Mouse (Mus musculus) gastrocnemius, adult 8-10 months (tissue): ENCODE results near the gene Pcbp4. TPM values are rescaled to one million over a fixed set of nuclear protein-coding genes. Genes with fewer than 3 reads are reported as not detected.

Experiments used
- DNase-seq, 2 experiments: peaks; one replicate each; pipeline ENCODE4 v3.0.0; 2022; ENCODE audit warnings: low spot score in 2 of 2
- total RNA-seq, 4 experiments: library from RNA; stranded (reverse); gene quantifications; 2 replicates each; pipeline ENCODE4 v1.2.4; 2022

The Pcbp4 gene
- total RNA-seq: 10 to 100 TPM; 49.9 to 70.6 (median 61.3) TPM

DNA sequence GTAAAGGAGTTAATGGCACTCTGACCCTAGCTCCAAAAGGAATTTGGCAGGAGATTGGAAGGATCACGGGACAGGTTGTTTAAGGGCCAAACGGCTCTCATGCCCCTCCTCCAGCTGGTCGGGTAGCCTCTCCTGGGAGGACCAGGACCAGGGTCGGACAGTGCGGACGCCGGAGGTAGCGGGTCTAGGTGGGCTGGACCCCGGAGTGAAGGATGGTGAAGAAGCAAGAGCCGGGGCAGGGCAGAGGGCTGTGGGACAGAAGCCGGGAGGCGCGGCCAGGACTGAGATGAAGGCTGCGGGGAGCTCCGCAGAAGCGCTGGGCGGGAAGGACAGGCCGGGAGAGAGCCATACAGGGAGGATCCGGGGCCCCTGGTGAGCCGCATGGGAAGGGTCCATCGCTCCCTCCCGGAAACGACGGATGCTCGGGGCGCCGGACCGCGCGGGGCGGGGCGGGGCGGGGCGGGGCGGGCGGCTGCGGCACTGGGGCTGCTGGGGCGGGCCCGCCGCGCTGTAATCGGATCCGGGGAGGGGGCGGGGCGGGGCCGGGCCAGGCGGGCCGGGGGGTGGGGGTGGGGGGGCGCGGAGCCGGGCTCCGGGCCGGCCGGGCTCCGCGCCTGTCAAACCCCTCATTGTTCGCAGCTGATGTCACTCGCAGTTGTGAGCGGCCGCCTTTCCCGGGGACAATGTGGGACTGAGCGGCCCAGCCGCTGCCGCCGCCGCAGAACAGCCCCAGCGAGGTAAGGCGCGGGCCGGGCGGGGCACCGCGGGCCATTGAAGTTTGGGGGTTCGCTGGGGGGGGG, at the start of gene Pcbp4:
TSS of gene Pcbp4 (plus strand) at position 21 of the 800 bp plus-strand sequence.
- DNase-seq: peak in 1 of 2 experiments; percentile 56

- peak; percentile 74 to 87 for DNase-seq
Measured at GRCm38 (mm10) chr9:106405275-106405674, 47.8 kb upstream of the Pcbp4 start.

DNA sequence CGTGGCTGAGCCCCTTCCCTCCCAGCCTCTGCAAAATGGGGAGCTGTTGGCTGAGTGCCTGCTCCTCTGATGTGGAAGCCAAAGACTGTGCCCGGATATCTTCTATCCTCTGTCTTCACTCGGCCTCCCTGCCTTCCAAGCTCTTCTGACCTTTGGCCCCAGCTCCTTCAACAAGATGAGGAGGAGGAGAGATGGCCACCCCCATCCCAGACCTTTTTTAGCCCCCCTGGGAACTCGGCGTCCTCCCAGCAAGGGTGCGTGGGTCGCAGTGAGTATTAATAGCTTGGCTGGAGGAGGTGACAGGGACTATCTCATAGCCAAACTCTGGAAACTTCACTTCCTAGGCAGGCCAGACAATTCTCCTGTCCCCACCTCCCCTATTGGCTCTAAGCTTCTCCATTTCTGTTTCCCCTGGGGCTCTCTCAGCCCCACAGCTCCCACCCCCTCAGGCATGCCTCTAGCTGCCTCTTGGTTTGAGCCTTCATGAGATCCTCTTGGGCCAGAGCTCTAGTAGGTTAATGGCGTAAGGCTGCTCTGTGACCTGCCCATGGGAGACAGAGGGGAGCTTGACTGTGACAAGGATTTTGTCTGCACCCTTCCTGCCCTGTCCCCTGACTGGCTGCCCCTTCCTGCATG, 46.5 kb upstream of the Pcbp4 start:
- DNase-seq: peak; percentile 71 to 72

- DNase-seq: no peak
Measured at GRCm38 (mm10) chr9:106409096-106409495, 44.0 kb upstream of the Pcbp4 start.

DNA sequence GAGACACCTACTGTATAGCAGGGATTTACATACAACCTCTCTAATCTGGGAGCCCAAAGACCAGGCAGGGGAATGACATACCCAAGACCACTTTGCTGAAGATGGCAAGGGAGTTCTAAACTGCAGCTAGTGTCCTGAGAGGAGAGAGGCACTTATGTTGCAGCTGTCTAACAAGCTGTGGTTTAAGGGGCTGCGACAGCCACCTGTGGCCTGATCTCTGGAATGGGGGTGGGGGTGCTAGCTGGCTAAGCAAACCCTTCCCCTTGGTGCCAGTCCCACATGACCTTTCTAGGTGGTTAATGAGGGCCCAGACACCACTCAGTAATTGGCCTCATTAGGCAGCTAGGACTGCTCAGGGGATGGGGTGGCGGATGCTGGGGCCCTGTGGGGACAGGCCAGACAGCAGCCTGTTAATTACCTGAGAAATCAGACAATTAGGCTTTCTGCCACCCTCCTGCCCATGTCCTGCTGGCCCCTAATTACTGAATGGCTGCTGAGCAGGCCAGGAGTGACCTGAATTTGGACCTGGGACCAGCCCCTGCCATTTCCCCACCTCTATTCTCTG, 42.9 kb upstream of the Pcbp4 start:
- no peak for DNase-seq

DNA sequence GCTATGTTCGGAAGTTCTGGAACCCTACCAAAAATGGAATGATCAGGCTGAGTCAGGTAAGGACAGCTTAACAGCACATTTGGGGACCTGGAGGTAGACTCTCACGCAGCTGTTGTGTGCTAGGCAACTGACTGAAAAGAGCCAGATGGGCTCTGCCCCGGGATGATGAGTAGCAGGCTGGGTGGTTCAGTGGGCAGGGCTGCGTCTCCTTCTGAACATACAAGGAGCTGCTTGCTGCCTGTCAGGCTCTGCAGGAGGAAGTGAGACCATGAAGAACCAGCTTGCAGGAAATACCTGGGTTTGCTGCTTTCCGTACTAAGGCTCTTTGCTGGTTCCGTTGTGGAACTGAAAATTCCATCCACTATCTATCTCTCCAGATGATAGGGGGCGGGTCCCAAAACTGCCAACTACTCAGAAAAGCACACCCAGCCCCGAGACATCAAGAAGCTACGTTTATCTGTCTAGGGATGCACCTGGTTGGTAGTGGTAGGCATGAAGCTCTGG, 41.9 kb upstream of the Pcbp4 start:
- peak in 1 of 2 experiments; percentile 49 for DNase-seq

GRCm38 (mm10) chr9:106411729-106412128, 41.4 kb upstream of the Pcbp4 start:
- DNase-seq: no peak

DNA sequence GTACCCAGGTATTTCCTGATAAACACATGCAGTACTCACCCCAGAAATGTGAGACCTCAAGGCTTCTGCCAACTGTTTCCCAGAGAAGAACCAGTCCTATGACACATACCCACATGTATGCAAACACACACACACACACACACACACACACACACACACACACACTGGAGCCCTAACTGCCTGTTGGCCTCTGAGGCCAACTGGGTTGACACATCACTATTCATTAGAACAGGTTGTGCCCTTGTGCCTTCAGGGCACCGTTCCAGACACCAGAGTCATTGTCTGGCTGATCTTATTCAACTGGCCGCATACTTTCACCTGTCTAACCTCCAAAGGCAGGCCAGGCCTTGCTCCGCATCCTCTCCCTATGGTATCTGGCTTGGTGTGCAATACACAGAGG, 40.9 kb upstream of the Pcbp4 start:
- no peak for DNase-seq

- peak; percentile 60 to 76 for DNase-seq
Measured at GRCm38 (mm10) chr9:106413606-106414005, 39.5 kb upstream of the Pcbp4 start.

GRCm38 (mm10) chr9:106416826-106417225, 36.3 kb upstream of the Pcbp4 start:
- DNase-seq: no peak

- peak; percentile 60 to 74 for DNase-seq
Measured at GRCm38 (mm10) chr9:106417841-106418625, 35.1 kb upstream of the Pcbp4 start.

GRCm38 (mm10) chr9:106420608-106421007, 32.5 kb upstream of the Pcbp4 start:
- DNase-seq: no peak

GRCm38 (mm10) chr9:106421033-106421864, 31.8 kb upstream of the Pcbp4 start:
- no peak for DNase-seq

GRCm38 (mm10) chr9:106421865-106422160, 31.3 kb upstream of the Pcbp4 start:
- DNase-seq: peak; percentile 67 to 74

DNA sequence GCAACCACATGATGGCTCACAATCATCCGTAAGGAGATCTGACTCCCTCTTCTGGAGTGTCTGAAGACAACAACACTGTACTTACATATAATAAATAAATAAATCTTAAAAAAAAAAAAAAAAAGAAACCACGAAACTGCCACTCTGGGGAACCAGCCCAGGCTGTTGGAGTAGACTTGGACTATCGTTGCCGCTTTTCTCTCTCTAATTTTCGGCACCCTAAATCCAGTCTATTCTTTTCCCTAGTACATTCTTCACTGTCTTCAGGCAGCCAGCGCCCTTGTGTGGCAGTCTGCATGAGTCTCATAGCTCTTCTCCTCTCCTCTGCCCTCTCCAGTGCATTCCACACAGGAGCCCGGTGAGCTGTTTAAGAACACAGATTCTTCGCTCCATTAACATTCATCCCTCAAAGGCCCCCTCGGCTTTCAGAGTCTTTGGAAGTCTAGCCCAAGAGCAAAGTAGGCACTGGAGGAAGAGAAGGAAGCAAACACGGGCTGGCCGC, 24.3 kb upstream of the Pcbp4 start:
- no peak for DNase-seq

- peak; percentile 88 to 92 for DNase-seq
Measured at GRCm38 (mm10) chr9:106429221-106430014, 23.7 kb upstream of the Pcbp4 start, which contains the start of gene Rpl29. Gene Rpl29, plus strand, starts transcription at chr9:106429454.

DNA sequence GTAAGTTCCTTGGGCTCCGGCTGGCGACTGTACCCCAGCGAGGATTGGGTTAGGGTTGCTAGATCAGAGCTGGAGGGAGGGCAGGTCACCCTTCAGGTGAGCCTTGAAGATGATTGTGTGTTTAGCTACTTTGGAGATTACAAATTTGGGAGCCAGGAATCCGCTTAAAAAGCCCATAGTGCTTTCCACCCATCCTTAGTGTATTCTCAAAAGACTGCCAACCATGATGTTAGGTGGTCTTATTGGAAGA, 23.2 kb upstream of the Pcbp4 start:
- no peak for DNase-seq

GRCm38 (mm10) chr9:106433389-106433788, 19.7 kb upstream of the Pcbp4 start:
- no peak for DNase-seq

GRCm38 (mm10) chr9:106436566-106436965, 16.5 kb upstream of the Pcbp4 start:
- no peak for DNase-seq

DNA sequence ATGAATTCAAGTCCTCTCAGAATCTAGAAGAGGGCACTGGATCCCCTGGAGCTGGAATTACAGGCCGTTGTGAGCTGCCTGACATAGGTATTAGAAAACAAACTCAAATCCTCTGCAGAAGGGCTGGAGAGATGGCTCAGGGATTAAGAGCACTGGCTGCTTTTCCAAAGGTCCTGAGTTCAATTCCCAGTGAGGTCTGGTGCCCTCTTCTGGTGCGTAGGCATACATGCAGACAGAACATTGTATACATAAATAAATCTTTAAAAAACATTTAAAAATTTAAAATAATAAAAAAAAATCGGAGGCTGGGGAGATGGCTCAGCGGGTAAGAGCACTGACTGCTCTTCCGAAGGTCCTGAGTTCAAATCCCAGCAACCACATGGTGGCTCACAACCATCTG, 10.4 kb upstream of the Pcbp4 start:
- DNase-seq: no peak
